Mouse (Mus musculus) liver, postnatal 0 days (tissue): ENCODE measurements around the gene Gpr142.

Source experiments
- CTCF ChIP-seq: sonication (generic); IDR thresholded peaks from 2 replicates; pipeline ENCODE4 v1.5.1; 2016; ENCODE audit warnings: antibody characterized with exemption, low read depth
- EP300 ChIP-seq: IDR thresholded peaks from 2 replicates; pipeline ENCODE4 v1.6.1; 2016; ENCODE audit warnings: antibody characterized with exemption, low read depth, mild to moderate bottlenecking

DNA sequence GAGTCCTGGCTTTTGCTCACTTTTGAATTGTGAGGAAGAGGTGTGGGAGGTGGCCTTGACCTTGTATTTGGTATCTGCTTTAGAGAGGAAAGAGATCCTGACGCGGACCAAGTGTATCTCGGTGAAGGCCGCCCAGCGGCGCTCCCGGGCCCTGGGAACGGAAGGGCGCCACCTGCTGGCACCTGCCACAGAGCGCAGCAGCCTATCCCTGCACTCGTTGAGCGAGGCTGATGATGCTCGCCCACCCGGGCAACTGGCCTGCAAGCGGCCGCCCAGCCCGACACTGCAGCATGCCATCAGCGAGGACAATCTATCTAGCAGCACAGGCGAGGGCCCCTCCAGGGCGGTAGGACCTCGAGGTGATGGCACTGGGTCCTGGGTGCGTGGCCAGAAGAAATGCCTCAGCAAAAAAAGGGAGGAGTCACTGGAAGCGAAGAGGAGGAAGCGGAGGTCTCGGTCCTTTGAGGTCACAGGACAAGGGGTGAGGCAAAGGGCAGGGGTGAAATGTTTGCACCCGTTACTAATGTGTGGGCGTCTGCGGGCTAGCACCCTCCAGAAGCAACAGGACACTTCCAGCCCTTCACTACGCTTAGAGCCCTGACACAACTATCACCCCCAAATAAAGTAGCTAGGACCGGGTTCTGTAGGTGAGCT, 9.5 kb upstream of the Gpr142 start:
- TF ChIP-seq CTCF (peak; percentile 94), EP300 (no peak)
